Mouse (Mus musculus): ENCODE measurements around the gene Akap8.

Akap8 gene

DNA sequence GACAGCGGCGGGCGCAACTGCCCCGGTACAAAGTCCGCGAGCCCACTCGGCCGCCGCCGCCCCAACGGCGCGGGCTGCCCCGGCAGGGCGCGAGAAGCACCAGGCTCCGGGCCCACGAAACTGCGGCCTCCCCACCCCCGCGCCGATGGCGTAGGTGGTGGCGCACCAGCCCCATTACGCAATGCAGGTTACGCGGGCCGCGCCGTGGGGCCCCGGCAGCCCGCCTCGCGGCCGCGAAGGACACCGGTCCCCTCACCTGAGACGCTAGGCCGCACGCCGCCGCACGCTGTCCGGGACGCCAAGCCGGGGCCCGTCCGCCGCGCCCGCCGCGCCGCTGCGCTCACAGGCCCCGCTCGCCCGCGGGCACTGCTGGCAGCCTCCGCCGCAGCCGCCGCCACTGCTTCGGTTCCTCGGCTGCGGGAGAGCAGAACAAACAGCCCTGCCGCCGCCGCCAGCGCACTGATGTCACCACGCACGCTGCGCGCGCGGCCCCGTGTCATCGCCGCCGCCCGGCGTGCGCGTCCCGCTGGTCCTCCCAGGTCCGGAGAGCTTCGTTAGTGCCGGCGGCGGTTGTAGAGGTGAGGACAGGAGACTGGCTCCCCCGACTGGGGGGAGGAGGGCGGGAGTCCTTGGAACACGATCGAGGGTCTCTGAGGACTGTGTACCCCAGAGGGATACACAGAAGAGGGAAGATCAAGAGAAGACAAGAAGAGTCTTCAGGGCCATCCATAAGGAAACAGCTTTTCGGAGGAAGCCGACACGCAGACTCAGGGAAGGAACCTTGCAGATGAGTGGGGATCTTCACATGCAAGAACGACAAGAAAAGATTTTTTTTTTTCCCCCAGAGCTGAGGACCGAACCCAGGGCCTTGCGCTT lies 36.5 kb downstream of the Akap8 start, which contains the start of gene Brd4:
TSS of gene Brd4 (minus strand) at position 461 of the 876 bp plus-strand sequence.
- DNase-seq (ENCODE audit: low spot score in 2 of 2): peak; percentile 87 to 89

DNA sequence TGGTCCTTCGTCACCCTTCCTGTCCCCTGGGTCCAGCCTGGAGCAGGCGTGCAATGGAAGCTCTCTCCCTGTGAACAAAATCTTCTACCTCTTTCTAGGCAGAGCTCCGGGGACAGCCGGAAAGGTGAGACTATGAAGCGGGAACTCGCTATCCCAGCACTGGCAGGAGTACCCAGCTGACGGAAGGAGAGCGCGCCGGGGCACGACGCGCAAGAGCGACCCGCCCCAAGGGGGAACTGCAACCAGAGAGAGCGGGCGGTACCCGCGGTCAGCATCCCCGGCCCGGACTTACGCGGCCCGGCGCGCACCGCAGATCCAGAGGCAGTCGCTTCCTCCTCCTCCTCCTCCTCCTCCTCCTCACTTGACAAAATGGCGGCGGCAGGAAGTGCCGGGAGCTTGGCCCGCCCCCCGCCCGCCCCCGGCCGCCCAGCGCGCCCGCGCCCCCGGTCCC lies 37.2 kb downstream of the Akap8 start:
- DNase-seq (ENCODE audit: low spot score in 2 of 2): peak; percentile 29 to 30

DNA sequence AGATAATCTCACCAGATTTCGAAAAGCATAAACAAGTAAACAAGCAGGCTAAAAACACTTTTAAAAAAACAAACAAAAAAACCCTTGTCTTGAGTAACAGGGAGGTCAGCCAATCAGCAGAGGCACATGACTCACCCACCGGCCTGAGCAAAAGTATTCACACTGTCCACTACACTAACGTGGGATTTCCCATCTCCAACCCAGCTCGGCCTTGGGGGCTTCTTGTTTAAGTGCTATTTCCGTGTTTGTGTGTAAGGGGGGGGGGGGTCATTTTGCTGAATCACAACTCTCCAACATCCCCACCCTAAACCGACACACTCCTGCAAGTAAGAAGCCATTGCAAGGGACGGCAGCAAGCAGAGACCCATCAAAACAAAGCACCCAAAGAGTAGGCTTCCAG lies 37.7 kb downstream of the Akap8 start:
- DNase-seq (ENCODE audit: low spot score in 2 of 2): no peak

DNA sequence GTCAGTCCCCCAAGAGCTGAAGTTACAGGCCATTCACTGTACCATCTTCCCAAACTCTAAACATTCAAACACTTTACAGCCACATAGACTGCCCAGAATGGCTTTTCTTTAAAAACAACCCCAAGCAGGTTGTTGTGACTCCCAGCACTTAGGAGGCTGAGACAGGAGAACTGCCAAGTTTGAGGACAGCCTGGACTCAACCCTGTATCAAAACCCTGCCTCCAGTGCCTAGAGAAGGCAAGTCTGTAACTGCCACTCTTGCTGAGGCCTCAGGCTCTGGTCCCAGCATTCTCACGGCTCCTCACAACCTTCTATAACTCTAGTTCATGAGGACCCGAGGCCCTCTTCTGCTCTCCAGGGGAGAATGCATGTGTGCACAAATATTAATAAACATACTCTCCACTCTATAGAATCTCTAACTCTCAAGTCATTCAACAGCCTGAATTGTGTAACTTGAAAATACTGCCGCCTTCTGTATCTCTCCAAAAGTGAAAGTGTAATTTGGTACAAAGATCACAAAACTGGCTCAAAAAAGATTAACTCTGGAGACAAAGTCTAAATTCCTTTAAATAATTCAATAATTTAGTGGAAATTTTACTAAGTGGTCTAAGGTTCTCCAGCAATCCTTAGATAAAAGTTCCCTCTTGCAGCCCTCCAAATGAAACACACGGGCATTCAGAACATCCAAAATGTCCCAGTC lies 39.3 kb downstream of the Akap8 start:
- no peak for DNase-seq (ENCODE audit: low spot score in 2 of 2)

DNA sequence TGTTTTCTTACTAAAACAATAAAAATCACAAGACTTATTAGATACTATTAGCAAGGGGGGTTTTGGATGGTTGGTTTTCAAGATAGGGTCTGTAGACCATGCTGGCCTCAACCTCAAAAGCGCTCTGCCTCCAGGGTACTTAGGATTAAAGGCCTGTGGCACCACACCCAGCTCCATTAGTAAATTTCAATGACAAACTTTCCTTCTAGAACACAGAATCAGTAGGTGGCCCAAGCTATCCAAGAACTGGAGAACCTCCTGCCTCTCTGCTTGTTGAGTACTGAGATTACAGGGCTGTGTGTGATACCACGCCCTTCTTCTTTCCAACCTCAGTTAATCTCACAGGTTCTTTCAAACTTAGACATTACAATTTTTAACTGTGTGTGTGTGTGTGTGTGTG lies 39.9 kb downstream of the Akap8 start:
- DNase-seq (ENCODE audit: low spot score in 2 of 2): no peak

DNA sequence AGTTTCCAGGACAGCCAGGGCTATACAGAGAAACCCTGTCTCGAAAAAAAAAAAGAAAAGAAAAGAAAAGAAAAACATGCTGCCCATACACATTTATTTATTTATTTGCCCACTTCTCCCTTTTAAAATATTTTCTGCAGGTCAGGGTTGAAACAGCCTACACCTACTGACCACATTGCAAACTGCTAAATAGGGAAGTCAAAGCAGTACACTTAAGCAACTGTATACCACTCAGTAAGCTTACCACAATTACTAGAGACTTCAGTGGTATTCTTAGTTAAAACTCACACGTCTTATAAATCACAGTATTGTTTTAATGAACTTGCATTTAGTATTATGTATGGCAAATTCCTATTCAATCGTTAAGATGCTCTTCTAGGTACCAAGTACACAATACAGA lies 40.5 kb downstream of the Akap8 start:
- no peak for DNase-seq (ENCODE audit: low spot score in 2 of 2)

DNA sequence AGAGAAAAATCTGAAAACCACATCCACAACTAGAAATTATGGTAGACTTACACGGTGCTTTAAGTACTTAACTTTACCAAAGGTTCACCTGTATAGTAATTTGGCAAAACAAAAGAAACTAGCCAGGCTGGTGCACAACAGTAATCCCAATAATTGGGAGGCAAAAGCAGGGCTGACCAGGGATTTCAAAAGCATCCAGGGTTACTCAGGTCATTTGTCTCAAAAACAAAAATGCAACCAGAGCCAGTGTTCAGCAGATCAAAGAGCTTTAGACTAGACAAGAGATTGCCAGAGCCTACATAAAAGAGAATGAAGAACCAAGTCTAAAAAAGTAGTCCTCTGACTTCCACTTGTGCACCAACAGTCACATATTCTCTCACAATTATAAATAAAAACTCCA lies 43.8 kb downstream of the Akap8 start:
- no peak for DNase-seq (ENCODE audit: low spot score in 2 of 2)

DNA sequence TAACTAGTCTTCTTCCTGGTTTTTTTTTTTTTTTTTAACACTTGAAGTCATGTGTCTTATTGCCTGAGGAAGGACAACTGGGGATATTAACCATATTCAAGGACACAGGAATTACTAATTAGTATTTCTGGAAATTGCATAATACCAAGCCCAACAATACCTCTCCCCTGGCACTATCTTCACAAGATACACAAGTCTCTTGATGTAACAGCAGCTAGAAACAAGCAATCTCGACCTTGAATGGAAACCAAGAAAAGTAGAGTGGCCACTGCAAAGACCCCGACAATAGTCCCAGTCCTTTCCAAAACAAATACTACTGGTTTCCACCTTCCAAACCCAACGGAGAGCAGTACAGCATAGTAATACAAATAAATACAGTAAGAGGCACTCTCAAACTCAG lies 45.5 kb downstream of the Akap8 start:
- no peak for DNase-seq (ENCODE audit: low spot score in 2 of 2)

DNA sequence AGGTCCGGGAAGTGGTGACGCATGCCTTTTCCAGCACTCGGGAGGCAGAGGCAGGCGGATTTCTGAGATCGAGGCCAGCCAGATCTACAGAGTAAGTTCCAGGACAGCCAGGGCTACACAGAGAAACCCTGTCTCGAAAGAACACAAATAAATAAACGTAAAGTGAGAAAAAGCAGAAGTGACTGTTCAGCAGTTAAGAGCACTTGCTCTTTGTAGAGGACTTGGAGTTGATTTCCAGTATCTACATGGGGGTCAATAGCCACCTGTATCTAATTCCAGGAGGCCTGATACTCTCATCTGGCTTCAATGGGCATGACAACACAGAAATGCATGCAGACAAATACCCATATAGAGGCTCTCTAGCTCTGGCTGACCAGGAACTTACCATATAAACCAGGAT lies 51.9 kb downstream of the Akap8 start:
- DNase-seq (ENCODE audit: low spot score in 2 of 2): no peak

DNA sequence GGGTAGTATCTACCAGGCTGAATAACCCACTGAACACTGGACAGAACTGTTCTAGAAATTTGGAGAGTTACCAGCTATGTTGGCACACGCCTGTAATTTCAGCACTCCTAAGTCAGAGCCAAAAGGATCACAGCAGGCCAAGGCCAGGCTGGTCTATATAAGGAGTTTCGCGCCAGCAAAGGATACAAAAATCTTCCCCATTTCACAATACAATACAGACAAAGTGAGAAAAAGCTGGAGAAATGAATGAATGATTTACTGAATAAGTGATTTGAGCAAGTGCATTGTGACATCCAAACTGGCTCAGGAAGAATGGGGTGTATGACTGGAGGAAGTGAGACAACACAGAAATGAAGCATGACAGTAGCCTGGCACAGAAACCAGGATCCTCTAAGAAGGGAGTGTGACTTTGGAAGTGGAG lies 52.5 kb downstream of the Akap8 start:
- DNase-seq (ENCODE audit: low spot score in 2 of 2): no peak

DNA sequence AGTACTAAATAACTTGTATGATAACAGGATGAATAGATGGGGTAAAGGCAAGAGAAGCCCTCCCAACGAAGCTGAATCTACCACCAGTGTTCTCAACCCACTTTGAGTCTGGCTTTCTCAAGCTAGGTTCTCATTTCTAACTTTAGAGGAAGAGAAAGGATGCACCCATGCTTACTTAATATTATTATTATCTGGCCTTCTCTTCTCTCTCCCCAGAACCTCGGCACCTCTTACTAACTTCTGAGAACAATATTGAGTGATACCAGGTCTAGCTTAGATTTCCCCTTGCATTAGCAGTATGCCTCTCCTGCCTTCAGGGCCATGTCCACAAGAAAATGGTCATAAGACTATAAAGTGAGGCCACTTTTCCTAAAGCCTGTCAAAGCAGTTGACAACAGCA lies 52.9 kb downstream of the Akap8 start:
- no peak for DNase-seq (ENCODE audit: low spot score in 2 of 2)

DNA sequence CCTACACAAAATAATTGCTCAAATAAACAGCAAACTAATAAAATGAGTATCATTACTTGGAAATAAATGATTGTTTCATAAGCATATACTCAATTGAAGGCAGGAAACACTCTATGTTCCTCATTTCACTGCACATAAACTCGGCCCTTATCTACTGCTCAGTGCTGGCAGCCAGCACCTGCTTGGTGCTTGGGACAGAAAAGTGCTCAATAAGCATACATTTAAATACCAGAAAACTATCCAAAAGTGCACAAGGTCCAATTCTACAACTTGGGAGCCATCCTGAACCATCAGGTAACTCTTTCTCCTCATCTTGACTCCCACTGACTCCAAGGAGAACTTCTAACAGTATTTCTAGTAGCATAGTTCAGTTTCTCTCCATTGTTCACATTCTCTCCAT lies 53.4 kb downstream of the Akap8 start:
- DNase-seq (ENCODE audit: low spot score in 2 of 2): no peak

DNA sequence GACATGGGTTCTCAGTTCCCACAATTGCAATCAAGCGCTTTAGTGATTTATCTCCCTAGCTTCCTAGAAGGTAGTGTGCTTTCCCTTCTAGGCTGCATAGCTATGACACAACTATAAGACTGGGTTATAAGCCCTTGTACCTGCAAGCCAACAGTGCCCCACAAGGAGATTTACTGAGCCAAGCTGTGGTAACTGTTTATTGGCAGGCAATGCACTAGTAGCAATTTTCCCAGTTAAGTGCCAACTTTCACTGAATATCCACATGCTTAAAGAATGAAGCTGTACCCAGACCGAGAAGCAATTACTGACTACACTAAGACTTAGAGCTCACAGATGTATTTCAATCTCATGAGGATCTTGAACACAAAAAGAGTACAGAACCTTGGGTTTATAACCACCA lies 57.4 kb downstream of the Akap8 start:
- no peak for DNase-seq (ENCODE audit: low spot score in 2 of 2)

DNA sequence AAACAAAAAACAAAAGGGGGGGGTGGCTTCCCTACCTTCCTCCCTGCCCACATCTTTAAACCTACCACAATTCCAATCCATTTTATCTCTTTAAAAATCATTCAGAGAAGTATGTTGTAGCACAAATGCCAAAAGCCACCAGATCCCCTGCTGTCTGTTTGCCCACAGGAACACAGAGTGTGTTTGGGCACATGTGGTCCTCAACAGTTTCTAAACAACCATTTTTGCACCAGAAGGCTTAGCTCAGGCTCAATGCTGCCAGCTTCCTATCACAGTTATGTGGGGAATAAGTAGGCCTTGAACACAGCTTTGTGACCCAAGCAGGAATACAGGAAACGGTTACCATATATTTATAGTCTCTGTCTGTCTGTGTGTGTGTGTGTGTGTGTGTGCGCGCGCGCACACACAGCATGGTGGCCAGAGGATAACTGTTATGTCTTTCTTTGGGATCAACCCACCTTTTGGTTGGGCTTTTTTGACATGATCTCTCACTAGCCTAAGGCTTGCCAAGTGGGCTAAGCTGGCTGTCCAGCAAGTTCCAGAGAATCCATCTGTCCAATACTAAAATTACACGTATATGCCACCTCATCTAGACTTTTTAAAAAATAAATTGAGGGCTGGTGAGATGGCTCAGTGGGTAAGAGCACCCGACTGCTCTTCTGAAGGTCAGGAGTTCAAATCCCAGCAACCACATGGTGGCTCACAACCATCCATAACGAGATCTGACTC lies 58.0 kb downstream of the Akap8 start:
- no peak for DNase-seq (ENCODE audit: low spot score in 2 of 2)

DNA sequence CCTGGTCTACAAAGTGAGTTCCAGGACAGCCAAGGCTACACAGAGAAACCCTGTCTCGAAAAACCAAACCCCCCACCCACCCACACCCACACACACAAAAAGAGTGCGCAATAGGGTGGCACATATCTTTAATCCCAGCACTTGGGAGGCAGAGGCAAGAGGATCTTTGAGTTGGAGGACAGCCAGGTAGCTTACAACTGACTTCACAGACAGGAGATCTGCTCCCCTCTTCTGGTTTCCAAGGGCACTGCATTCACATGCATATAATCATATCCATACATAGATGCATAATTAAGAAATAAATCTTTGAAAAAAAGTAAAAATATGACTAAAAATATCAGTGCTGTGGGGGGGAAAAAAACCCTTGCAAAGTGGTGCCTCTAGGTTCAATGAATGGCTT lies 62.2 kb downstream of the Akap8 start:
- no peak for DNase-seq (ENCODE audit: low spot score in 2 of 2)

DNA sequence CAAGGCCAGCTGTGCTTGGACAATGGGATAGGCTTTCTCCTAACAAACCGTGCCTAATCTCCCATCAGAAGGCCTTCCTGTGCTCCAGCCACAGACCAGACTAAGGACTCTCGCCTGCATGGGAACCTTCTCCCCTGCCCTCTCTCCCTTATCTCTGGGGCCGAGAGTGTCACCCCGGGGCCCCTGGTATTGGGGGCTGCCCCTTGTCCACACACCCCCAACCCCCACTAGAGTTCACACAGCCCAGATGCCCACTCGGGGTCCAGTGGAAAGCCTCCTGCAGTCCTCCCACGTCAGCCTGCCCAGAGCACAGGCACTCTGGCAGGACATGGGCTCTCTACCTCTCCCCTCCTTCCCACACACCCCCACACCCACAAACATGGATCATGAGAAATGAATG lies 63.1 kb downstream of the Akap8 start:
- no peak for DNase-seq (ENCODE audit: low spot score in 2 of 2)

DNA sequence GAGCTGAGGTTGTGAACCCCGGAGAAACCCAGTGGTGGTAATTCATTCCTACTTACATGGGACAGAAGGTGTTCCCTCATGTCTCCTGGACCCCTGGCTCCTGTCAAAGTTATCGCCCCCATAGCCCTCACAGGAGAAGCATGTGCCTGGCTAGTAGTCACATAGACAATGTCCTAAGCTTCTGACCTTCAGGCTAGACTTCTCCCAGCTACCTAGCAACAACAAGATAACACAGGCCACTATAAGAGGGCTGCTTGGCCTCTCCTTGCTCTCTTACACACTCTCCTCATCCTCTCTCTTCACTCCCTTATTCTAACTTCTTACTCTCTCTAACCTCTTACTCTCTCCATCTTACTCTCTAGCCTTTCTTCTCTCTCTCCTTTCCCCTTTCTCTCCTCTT lies 63.6 kb downstream of the Akap8 start:
- no peak for DNase-seq (ENCODE audit: low spot score in 2 of 2)

DNA sequence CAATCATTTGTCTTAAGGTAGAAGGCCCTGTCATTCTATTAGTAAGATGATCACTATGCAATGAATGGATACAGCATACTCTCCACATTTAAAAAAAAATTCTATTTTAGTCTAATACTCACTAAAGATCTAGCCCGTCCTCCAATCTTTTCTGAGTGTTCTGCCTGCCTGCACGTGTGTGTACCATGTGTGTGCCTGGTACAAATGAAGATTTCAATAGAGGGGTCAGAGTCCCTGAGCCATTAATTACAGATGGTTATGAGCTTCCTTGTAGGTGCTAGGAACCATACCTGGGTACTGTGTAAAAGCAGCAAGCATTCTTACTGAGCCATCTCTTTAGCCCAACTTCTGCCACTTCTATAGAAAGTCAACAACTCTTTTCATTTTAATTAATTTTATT lies 64.1 kb downstream of the Akap8 start:
- DNase-seq (ENCODE audit: low spot score in 2 of 2): no peak
